Mouse (Mus musculus) right cerebral cortex, postnatal 4 days (tissue): ENCODE data around the gene Dnajc8.

Source experiments
- DNase-seq: peaks from one replicate; pipeline ENCODE4 v3.0.0-alpha.2; 2022

Gene Dnajc8

DNA sequence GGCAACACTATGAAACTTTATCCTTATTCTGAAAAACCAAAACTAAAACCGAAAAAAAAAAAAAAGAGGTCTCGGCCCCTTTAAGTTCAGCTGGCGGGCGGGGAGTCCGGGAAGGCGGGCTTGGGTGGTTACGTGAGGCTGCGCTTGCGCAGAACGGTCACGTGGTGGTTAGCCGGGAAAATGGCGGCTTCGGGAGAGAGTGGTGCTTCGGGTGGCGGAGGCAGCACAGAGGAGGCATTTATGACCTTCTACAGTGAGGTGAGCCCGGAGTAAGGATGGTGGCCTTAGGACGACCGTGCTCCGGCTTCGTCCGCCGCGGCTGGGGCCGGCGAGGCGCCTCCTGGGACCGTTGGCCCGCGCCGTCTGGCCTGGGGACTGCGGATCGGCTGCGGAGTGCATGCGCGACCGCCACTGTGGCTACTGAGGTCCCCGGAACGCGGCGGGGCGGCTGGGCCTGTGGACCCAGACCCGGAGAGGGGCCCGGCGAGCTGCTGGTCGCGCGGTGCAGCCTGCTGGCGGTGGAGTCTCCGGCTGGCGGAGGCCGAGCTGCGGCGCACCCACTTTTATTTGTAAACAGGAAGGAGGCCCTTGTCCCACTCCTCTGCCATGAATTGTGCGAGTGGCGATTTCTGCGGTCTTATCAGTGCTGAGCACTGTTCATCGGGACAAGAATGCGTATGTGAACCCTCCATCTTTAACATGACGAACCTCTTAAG is at the start of gene Dnajc8:
TSS of gene Dnajc8 (plus strand) at position 145 of the 716 bp plus-strand sequence.
- DNase-seq: peak; percentile 97

- no peak for DNase-seq
Measured at GRCm38 (mm10) chr4:132488521-132488920, 46.8 kb upstream of the Dnajc8 start.

- DNase-seq: no peak
Measured at GRCm38 (mm10) chr4:132488976-132489375, 46.4 kb upstream of the Dnajc8 start.

DNA sequence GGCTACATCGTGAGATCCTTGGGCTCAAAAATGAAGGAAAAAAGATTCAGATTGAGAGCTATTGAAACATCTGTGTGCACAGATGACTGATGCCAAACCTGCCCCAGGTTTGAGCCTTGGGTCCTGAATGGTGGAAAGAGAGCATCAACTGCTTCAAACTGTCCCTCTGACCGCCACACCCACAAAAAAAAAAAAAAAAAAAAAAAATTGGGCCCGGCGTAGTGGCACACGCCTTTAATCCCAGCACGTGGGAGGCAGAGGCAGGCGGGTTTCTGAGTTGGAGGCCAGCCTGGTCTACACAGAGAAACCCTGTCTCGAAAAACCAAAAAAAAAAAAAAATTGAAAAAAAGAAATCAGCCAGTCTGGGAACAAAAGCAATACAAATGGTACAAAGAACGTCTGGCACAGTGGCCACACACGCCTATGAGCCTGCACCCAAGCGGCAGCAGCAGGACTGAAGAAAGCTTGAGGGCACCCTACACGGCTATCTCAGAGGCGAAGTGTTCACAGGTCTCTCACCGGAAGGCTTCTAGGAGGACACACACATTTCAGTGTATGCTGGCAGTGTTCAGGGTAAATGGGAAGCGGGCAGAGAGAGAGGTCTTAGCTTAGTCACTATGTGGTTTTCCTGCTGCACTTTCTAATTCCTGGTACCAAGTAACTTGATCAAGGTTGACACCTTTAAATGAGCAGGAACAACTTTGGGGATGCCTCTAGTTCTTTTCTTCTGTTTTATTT is 44.9 kb upstream of the Dnajc8 start:
- DNase-seq: no peak

DNA sequence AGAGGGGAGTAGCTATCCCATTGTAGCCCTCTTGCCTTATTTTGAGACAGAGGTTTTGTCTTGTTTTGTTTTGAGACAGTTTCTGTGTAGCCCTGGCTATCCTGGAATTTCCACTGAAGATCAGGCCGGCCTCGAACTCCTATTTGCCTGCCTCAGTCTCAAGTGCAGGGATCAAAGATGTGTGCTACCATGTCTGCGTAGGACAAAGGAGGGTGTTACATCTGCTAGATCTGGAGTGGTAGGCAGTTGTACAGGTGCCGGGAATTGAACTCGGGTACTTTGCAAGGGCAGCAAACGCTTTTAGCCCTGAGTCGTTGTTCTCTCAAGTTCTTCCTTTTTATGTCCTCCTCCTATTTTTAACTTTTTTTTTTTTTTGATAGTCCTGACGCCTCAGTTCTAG is 44.3 kb upstream of the Dnajc8 start:
- no peak for DNase-seq

DNA sequence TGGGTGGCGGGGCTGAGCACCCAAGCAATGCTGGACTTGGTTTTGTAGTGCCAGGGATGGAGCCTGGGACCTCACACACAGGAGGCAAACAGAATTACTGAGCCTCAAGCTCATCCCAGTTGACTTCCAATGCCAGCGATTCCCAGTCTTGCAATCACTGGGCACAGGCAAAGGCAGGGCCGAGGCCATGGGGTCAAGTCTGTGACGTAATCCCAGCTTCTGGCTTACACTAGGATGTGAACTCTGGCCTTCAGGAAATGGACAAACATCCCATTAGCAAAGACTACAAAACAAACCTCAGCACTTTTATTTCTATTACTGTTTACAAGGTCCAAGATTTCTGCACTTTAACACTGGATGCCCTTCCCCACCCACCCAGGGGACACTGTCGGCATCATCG is 43.6 kb upstream of the Dnajc8 start:
- no peak for DNase-seq

DNA sequence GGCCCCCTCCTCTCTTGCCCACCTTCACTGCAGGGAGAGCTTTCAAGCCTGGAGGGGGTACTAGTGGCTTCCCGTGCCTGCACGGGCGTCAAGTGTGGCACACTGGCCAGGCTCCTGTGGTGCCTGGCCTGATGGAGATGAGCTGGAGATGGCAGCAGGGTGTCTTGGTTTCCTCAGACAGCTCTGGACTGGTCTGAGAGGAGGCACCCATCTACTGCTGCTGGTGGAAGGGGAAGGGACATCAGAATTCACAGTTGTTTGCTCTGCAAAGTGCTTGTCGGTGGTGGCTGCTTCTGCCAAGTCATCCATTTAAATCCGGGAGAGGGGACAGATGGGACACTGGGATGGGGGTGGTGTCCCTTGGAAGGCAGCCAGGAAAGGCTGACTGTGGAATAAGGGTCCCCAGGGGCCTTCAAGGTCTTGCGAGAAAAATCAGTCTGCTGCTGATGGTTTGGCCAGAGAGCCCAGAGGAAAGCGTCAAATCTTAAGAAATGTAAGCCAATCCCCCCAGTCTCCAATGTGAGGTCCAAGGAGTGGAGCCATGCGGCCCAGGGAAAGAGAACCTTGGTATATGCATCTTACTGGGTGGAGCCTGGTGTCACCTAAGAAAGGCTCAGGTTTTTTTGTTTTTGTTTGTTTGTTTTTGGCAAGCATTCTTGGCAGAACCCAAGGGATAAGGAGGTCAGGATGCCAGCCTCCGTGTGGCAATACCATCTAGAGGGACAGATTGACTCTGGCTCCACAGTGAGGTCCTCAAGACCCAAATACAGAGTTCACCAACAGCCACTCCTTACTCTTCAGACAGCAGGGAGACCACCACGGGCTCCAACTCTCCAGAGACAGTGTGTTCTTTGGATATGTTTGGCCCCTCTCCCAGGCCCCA is 42.9 kb upstream of the Dnajc8 start:
- no peak for DNase-seq

GRCm38 (mm10) chr4:132494271-132494918 is 41.0 kb upstream of the Dnajc8 start:
- no peak for DNase-seq

- no peak for DNase-seq
Measured at GRCm38 (mm10) chr4:132501639-132502038, 33.7 kb upstream of the Dnajc8 start.

DNA sequence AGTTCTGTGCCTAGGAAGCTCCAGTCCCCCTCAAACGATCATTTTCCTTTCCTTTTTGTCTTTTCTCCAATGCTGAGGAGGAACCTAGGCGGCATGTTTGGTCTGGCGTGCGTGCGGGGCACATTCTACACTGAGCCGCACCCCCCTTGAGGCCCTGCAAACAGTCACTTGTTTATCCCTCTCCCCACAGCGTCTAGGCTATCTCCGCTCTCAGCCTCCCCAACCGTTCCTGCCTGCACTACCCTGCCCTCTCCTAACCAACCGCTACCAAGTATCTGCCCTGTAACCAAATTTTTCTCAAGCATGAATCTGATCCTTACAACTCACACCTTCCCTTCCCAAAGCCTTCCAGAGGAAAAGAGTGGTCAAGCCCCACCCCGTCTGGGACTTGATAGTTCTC is 32.0 kb upstream of the Dnajc8 start:
- no peak for DNase-seq

DNA sequence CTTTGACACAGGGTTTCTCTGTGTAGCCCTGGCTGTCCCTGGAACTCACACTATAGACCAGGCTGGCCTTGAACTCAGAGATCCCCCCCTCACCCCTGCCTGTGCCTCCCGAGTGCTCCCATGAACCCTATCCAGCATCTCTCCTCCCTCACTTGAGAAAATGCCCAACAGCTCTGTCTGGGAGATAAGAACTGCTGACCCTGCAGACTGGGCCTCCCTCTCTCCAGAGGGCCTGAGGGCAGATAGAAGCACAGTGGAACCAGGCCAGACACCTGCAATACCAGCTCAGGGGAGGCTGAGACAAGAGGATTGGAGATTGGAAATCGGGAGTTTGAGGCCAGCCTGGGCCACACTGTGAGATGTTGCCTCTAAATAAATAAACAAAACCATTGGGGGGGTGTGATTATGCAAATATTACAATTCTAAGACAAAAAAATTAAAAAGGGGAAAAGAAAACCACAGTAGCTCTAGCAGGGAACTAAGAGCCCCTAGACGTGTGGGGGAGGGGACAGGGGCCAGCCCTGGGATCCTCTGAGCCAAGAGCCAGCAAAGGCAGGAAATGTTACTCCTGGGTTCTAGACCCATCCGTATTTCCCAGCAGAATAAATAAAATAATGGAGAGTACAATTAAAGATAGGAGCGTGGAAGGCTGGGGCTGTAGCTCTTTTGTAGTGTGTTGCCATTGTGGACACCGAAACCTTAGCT is 30.2 kb upstream of the Dnajc8 start:
- no peak for DNase-seq

DNA sequence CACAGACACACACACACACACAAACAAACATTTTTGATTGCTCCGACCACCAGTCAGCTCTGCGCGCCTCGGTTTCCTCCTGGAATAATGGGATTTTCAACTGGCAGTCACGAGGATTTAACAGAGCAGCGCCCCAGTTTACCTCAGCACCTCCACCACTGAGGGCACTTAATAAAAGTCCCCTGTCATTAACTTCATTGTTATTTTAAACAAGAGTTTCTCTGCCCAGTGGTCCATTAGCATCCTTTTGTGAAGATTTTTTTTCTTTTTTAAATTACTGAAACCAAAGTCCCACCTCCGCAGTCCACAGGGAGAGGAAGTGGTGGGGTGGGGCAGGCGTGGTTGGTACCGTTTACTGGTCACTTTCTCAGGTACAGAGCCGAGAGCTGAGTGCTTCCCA is 29.6 kb upstream of the Dnajc8 start:
- no peak for DNase-seq

DNA sequence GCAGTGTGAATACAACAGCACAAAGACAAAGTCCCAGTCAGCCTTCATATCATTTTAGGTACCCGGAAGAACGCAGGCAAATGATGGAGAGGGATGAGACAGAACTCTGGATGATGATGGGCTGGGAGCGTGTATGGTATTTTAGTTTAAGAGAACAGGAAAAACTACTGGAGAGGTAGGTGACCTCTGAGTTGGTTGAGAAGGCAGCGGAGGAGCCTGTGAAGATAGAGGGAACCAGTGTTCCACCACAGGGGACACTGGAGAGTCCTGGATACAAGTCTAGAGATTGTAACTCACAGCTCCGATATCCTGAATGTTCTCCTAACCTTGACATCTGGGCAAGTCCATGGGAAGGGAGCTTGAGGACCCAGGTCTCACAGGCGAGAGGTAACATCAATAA is 29.1 kb upstream of the Dnajc8 start:
- DNase-seq: no peak

GRCm38 (mm10) chr4:132507210-132507609 is 28.1 kb upstream of the Dnajc8 start:
- no peak for DNase-seq

GRCm38 (mm10) chr4:132509621-132510296 is 25.6 kb upstream of the Dnajc8 start:
- DNase-seq: peak; percentile 63

DNA sequence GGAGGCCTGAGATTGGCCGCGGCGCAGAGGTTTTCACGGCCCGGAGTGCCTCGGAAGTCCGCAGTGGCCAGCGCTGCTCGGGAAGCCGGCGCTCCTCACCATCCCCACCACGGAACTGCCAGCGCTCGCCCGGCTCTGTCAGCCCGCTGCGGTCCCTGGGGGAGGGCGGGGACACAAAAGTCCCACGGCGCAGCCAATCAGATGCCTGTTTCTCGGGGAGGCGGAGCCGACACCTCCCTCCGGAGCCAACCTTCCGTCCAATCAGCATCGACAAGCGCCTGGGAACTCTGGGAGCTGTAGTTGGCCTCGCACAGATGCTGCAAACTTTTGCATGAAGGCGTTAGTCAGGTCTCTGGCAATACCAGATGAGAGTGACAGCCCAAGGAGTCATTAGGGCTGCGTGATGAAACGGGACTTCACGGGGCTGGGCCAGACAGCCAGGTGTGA is 25.0 kb upstream of the Dnajc8 start, which contains the start of gene Sesn2:
TSS of gene Sesn2 (minus strand) at position 150 of the 447 bp plus-strand sequence.
- peak; percentile 91 for DNase-seq

GRCm38 (mm10) chr4:132512080-132512479 is 23.3 kb upstream of the Dnajc8 start:
- DNase-seq: no peak

- DNase-seq: no peak
Measured at GRCm38 (mm10) chr4:132513395-132514273, 21.7 kb upstream of the Dnajc8 start.

- peak; percentile 83 for DNase-seq
Measured at GRCm38 (mm10) chr4:132514555-132515135, 20.7 kb upstream of the Dnajc8 start.
